Mouse (Mus musculus) lung, adult 2 months (tissue): Measurements from ENCODE around the gene Slc17a9. TPM values are rescaled to one million over a fixed set of nuclear protein-coding genes. Genes with fewer than 3 reads are reported as not detected.
"Not testable (repeated sequence)": the region's sequence is repeated elsewhere in the genome, so short reads cannot be mapped to it uniquely, and the experiment has no call there.

ENCODE experiments used
- DNase-seq: peaks from one replicate; pipeline ENCODE4 v3.0.0; 2022
- H3K4me1 ChIP-seq: fragments of 200-500 bp; 2 replicates; pipeline ENCODE4 v1.6.1; 2011; ENCODE audit warnings: low read length; ENCODE audit not compliant: control insufficient read depth, insufficient read depth
- H3K4me3 ChIP-seq: fragments of 200-500 bp; replicated peaks from 2 replicates; pipeline ENCODE3; 2011; ENCODE audit warnings: low read depth, mild to moderate bottlenecking, control low read depth, low read length; ENCODE audit errors: extremely low read depth
- CTCF ChIP-seq: fragments of 200-500 bp; IDR thresholded peaks from 2 replicates; pipeline ENCODE4 v1.5.1; 2011; ENCODE audit warnings: mild to moderate bottlenecking, low read length, control low read depth; ENCODE audit not compliant: insufficient read depth
- POLR2A ChIP-seq: fragments of 200-500 bp; IDR thresholded peaks from 2 replicates; pipeline ENCODE4 v1.6.1; 2011; ENCODE audit warnings: low read depth, mild to moderate bottlenecking, control low read depth, low read length, borderline replicate concordance; ENCODE audit errors: extremely low read depth
- WGBS: fragments of 180-500 bp; shearing (Covaris S2); methylation state at CpG from one replicate; pipeline ENCODE4 v1.1.7; 2018; 5-methylcytosine and 5-hydroxymethylcytosine counted together
- polyA plus RNA-seq: library from polyadenylated mRNA; depleted of rRNA; stranded (reverse); fragments of >200 nt; gene quantifications from 2 replicates; pipeline ENCODE4 v1.2.3, GENCODE M21; 2012

The Slc17a9 gene
- polyA plus RNA-seq, 1 experiment: 10.2 TPM

DNA sequence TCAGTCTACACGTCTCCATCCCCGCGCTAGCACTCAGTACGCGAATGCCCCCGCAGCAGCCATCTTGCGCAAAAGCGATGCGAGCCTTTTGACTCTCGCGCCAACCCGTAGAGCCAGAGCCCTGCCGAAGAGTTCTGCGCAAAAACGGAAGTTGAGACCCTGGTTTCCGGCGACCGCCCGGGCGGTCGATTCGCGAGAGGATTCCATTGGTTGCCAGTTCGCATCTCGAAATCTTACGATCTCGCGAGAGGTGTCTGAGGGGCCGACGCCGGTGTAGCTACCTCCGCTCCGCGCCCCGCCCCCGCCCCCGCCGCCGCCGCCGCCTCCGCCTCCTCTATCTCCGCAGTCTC is 15.2 kb upstream of the Slc17a9 start, which contains the start of the genes Dido1 and Gid8:
Gene Dido1, minus strand, starts transcription at position 77 of the 350 bp plus-strand sequence.
Gene Gid8, plus strand, starts transcription at position 195 of the 350 bp plus-strand sequence.
- under 1% methylated on average over 43 of the region's 43 CpGs for WGBS
- peak; percentile 96 for DNase-seq
- TF ChIP-seq POLR2A (peak; percentile 75; the same call in 1 of the 2 replicates), CTCF (no peak)
- peak within 1 kb of the TSS; percentile 99 for H3K4me3 ChIP-seq
- peaks cover 17% of the 10 kb centered on the region for H3K4me1 ChIP-seq

DNA sequence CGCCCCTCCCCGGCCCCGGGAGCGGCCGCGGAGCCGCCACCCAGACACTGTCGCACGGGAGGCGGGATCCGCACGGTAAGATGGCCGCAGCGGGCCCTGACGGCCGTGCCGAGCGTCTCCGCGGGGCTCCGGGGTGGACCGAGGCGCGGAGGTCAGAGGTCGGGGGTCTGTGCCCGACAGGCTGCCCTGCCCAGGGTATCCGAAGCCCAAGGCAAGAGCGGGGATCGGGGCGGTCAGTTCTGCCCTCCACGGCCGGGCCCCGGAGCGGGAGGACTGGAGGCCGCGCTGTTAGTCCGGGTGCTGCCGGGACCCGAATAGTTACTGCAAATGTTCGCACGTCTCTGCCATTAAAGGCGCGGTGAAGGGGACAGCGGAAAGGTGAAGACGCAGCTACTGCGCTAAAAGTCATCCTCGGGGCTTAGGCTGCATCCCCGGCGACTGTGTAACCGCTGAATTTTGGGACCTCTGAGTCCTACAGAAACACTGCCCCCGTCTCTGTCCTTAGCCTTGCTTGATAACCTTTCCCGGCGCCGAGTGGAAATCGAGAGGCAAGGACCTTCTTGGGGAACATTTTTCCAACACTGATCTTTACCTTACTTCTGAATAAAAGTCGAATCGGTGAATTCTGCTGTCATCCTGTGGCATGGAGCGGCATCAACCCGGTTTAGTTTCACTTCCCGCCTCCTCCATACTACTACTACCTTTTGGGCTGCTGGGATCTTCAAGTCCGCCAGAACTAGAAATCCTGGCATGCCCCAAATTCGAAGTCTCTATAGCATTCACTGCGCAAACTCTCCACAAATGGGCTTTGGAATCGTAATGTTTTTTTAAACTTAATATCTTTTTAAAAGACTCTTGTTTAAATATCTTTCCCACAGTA is 14.5 kb upstream of the Slc17a9 start:
- no peak for TF ChIP-seq POLR2A
- no peak for TF ChIP-seq CTCF
- 1% methylated on average over 63 of the region's 64 CpGs for WGBS
- DNase-seq: no peak
- Histone ChIP-seq H3K4me1 (peaks cover 16% of the 10 kb centered on the region), H3K4me3 (peak overlapping the region; percentile 98)

DNA sequence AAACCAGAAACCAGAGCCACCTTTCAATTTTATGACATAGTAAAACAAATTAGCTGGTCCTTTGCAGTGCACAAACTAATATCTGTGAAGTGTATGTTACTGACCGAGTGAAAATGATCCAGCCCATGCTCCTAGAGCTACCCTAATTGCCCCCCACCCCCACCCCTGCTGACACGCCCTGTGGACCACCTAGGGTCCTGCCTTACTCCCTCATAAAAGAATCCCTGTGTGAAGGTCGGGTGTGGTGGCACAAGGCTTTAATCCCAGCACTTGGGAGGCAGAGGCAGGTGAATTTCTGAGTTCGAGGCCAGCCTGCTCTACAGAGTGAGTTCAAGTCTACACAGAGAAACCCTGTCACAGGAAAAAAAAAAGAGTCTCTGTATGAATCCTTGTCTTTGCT is 13.5 kb upstream of the Slc17a9 start:
- TF ChIP-seq POLR2A: no peak
- no peak for DNase-seq
- H3K4me1 ChIP-seq: peaks cover 16% of the 10 kb centered on the region
- 66% methylated on average over 4 of the region's 4 CpGs for WGBS
- H3K4me3 ChIP-seq: peak overlapping the region; percentile 15

DNA sequence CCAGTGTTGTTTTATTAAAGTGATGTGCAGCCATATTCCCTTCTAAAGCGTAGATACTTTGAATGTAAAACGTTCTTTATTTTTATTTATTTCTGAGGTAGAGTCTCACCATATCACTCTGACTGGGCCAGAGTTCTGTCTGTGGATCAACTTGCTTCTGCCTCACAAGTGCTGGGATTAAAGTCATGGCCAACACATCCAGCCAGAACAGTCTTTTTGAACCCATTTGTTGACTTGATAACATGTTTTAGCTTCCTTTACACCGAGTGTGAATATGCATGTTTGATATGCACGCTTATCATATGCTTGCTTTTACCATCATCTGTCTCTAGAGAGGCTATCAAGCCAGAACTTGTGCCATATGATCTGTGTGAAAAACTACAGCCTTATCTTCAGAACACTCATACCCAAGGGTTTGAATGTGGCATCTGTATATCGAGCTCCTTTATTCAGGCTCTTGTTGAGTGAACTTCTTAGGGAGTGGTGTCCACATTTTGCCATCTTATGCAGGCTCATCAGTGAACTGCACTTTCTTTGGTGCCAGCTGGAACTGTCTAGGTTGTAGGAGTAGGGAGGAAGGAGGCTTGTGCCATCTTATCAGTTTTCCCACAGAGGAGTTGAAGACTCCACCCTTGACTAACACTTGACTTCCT is 12.9 kb upstream of the Slc17a9 start:
- TF ChIP-seq POLR2A (no peak), CTCF (no peak)
- Histone ChIP-seq H3K4me1 (peaks cover 16% of the 10 kb centered on the region), H3K4me3 (no peak overlapping the region)
- DNase-seq: no peak
- WGBS: 89% methylated on average over 5 of the region's 5 CpGs

DNA sequence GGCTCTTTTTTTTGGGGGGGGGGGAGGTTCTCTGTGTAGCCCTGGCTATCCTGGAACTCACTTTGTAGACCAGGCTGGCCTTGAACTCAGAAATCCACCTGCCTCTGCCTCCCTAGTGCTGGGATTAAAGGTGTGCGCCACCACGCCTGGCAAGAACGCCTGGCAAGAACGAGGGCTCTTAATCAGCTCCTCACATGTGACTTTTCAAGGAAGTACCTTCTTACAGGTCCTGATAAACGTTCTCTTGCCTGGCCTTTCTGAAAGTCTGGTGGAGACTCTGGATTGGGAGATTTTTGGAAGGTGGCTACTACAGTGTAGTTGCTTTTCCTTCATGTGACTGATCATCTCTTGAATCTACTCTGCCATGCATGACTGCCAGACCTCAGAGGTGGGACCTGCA is 2.3 kb upstream of the Slc17a9 start:
- not testable (repeated sequence) for H3K4me1 ChIP-seq, DNase-seq, H3K4me3 ChIP-seq
- WGBS: 74% methylated on average over 5 of the region's 5 CpGs

DNA sequence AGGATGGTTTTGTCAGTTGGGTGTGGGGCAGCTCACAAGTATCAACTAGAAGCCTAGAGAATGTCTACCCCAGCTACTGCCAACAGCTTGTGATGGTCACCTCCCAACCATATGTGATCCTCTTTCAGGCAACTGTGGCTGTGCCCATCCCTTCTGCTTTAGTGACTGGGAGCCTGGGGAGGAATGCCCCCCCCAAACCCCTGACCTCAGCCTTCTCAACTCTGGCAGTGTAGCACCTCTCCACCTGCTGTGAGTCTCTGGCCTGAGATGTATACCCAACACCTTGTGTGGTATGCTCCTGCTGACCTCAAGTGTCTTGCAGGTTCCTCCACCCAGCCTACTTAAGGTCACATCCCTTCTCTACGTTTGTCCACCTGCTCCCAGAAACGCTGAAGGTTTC is 1.2 kb upstream of the Slc17a9 start:
- TF ChIP-seq POLR2A (no peak), CTCF (no peak)
- H3K4me1 ChIP-seq: peaks cover 6% of the 10 kb centered on the region
- no peak overlapping the region for H3K4me3 ChIP-seq
- no peak for DNase-seq
- 59% methylated on average over 2 of the region's 2 CpGs for WGBS

DNA sequence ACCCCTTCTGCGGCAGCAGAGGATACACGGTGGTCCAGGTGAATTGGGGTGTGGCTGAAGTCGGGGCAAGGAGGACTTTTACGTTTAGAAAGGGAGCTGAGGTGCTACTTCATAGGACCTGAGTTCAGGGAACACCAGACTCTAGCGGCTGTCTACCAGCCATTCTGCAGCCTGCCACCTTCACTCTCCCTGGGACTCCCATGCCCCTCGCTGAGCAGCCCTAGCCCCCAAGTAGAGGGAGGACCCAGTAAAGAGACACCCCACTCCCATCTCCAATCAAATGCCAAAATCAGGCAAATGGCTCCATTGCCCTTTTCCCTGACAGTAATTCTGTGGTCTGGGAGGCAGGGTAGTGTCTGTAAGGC is 333 bp downstream of the Slc17a9 start:
- WGBS: 7% methylated on average over 6 of the region's 6 CpGs

DNA sequence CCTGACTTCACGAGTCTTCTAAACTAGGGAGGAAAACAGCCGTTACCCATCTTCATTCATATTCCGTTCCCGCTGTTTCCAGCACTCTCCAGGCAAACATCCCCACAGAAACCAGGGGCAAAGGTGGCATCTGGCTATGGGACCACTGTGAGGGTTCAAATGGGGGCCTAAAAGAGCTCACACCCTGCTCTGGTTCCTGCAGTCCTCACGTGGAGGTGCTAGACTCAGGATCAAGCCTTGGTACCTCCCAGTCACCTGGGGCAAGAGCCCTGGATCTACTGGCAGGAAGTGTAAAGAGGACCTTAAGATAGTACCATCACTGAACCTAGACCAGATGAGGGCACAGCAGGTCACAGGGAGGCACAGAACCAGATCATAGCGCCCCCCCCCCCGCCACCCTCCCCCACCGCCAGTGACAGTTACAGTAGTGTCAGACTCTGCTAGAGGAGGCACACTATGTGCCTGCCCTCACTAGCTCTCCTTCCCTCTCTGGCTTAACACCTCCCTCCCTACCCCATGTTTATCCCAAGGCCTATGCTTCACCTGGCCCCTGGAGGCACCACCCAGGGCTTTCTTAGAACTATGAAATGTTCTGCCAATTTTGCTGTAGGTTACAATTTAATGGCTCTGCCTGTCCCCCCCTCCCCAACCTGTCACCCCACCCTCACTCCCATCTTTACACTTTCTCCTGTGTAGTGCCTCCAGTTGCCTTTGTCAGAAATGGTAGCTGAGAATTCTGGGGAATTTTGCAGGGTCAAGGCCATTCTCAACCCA is 980 bp downstream of the Slc17a9 start:
- WGBS: 16% methylated on average over 8 of the region's 8 CpGs
- Histone ChIP-seq H3K4me1 (peaks cover 6% of the 10 kb centered on the region), H3K4me3 (no peak overlapping the region)
- no peak for TF ChIP-seq CTCF
- no peak for DNase-seq

More for the DNA sequence above, 333 bp downstream of the Slc17a9 start:
- H3K4me3 ChIP-seq: peak overlapping the region; percentile 40
- TF ChIP-seq POLR2A: no peak
- no peak for TF ChIP-seq CTCF
- DNase-seq: no peak
- peaks cover 6% of the 10 kb centered on the region for H3K4me1 ChIP-seq

DNA sequence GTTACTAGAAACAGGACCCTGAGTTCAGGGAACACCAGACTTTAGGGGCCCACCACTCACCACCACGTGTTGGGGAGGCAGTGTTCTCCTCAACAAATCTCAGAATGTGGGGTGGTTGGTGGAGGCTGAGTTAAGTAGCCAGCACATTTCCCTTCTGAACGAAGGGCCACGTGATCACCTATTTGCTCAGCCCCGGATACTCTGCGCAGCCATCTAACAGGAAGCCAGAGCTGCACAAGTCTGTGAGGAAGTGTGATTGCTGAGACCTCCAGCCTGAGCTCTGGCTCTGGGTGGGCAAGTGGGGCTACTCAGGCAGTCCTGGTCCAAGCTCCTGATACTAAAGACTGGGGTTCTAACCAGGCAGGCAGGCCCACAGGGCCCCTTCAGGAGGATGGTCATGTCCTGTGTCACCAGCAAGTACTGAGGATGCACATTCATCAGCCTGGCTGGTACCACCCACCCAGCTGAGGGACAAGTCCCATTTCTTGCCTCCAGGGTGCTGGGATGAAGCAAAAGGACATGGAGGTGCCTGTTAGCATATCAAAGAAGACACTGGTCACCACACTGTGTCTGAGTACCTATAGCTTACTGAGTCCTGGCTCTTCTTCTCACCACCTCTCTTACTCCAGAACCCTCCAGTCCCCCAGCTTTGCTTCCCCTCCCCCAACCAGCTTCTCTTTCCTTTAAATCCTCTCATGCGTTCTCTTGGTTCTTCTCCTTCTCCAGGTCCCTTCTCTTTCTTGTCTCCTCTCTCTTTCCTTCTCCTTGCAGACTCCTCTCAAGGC is 1.8 kb downstream of the Slc17a9 start:
- H3K4me1 ChIP-seq: peaks cover 6% of the 10 kb centered on the region
- no peak overlapping the region for H3K4me3 ChIP-seq
- WGBS: 38% methylated on average over 6 of the region's 6 CpGs
- DNase-seq: no peak
- no peak for TF ChIP-seq POLR2A
- TF ChIP-seq CTCF: no peak

DNA sequence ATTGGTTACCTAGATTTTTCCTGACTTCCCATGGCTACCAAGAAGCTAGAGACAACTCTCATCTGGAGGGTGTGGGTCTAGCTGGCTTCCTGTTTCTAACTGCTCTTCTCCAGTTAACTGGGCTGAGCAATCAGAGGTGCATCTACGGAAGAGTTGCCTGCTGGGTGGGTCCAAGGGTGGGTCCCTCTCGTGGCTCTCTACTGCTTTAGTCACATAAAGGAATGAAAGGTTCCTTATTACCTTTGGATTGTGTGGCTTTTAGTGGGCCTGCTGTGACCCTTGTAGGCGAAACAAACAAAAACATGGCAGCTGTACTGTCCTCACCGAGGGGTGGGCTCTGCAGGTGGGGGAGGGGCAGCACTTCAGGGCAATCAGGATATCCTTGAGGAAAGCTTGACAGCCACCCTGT is 2.6 kb downstream of the Slc17a9 start:
- peaks cover 9% of the 10 kb centered on the region for H3K4me1 ChIP-seq
- WGBS: 50% methylated on average over 4 of the region's 4 CpGs
- H3K4me3 ChIP-seq: no peak overlapping the region
- no peak for TF ChIP-seq CTCF
- TF ChIP-seq POLR2A: no peak
- DNase-seq: no peak
